Mouse (Mus musculus): ENCODE results near the gene Sqstm1.

DNA sequence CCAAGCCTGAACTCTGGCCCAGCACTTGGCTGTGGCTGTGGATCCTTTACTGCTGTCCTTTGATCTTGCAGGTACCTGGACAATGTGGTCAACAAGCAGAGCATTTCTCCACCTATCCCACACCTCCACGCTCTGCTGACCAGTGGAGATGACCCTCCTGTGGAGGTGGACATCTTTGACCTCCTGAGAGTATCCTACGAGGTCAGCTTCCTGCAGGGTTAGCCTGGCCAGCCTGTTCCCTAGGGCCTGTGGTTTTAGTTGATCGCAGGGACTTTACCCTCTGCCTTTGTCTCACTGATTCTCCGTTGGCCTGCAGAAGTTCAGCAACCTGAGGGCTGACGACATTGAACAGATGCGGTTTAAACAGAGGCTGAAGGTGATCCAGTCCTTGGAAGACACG lies 52.3 kb downstream of the Sqstm1 start:
- TF ChIP-seq CTCF (IDR thresholded peaks at IDR 0.05; ENCODE audit: low read depth, low read length) (no peak), POLR2A (IDR thresholded peaks at IDR 0.05; ENCODE audit: extremely low read depth, insufficient read depth, low read length) (no peak)

Data from liver, adult 2 months (tissue).